Mouse (Mus musculus) liver, embryonic 14.5 days (tissue): ENCODE measurements around the gene Jdp2.

Source experiments
- CTCF ChIP-seq: IDR thresholded peaks from 2 replicates; pipeline ENCODE4 v1.5.1; 2016; ENCODE audit warnings: antibody characterized with exemption, low read depth, control low read depth
- EP300 ChIP-seq: IDR thresholded peaks from 2 replicates; pipeline ENCODE4 v1.6.1; 2016; ENCODE audit warnings: antibody characterized with exemption, low read depth

DNA sequence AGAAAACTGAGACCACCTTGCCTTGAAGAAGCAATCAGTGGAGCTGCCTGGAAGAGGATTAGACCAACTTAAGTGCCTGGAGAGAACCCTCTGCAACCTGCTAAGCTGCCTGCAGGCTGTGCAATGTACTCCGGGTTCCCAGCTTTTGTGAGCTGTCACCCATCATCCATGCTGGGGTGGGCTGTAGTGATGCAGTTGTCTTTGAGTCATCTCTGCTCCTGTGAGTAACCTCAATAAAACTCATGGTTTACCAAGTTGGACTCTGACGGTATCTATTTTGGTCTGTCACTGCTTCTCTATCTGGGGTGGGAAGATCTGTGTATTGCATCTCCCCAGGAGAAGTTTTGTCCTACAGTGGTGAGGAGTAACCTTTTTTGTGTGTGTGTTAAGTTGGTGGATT lies 4.4 kb upstream of the Jdp2 start:
- no peak for TF ChIP-seq CTCF
- TF ChIP-seq EP300, result no peak
